ENCODE assay signal across 8 mouse cellular contexts in the genomic region with DNA sequence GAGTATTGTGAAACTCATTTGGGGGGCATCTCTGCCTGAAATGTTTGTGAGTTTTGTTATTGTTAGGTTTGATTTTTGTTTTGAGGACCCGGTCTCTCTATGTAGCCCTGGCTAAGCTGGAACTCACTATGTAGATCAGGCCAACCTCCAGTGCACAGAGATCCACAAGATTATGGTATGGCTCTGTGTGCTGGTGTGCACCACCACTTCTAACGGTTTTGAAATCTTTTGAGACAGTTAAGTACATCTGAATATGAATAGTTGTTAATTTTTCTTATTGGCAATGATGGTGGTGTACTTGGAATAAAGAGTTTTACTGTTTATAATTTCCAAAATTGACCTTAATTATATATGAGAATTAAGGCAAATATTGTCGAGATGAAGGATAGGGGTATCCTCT. TPM values are rescaled to one million over a fixed set of nuclear protein-coding genes. Genes with fewer than 3 reads are reported as not detected.
DNase-seq lines count a peak whose midpoint lies in the region; ATAC-seq and TF ChIP-seq lines count a peak whose summit lies in the region.

No protein-coding gene starts in this region.

- 21% methylated on average over 3 of the region's 3 CpGs for WGBS in forebrain, embryonic 10.5 days
- 28% methylated on average over 3 of the region's 3 CpGs for WGBS in intestine, postnatal 0 days
- 23% methylated on average over 3 of the region's 3 CpGs for WGBS in neural tube, embryonic 13.5 days

- peak overlapping the region; percentile 79 for H3K27ac ChIP-seq in layer of hippocampus, adult 2 months
- H3K27ac ChIP-seq in forebrain, embryonic 10.5 days: peak overlapping the region; percentile 97
- H3K27ac ChIP-seq in intestine, postnatal 0 days (ENCODE audit: low read depth, low read length): no peak overlapping the region
- no peak overlapping the region; the same call in 1 of the 2 replicates for H3K27ac ChIP-seq in neural tube, embryonic 13.5 days (replicated peaks)

- peak overlapping the region; percentile 75 for H3K4me2 ChIP-seq in intestine, postnatal 0 days (replicated peaks; ENCODE audit: low read depth)
- H3K4me2 ChIP-seq in neural tube, embryonic 13.5 days: peak overlapping the region; percentile 65

- peaks cover 33% of the 10 kb centered on the region for H3K36me3 ChIP-seq in forebrain, embryonic 10.5 days (replicated peaks)
- H3K36me3 ChIP-seq in intestine, postnatal 0 days (ENCODE audit: control insufficient read depth, insufficient read depth): peaks cover 20% of the 10 kb centered on the region
- H3K36me3 ChIP-seq in neural tube, embryonic 13.5 days: peaks cover 27% of the 10 kb centered on the region

- peaks cover 14% of the 10 kb centered on the region for H3K4me1 ChIP-seq in forebrain, embryonic 10.5 days
- no peaks in the 10 kb centered on the region for H3K4me1 ChIP-seq in intestine, postnatal 0 days (replicated peaks; ENCODE audit: control insufficient read depth, insufficient read depth, low read length)
- H3K4me1 ChIP-seq in neural tube, embryonic 13.5 days (replicated peaks): peaks cover 6% of the 10 kb centered on the region

- no peak for ATAC-seq in intestine, postnatal 0 days
- peak; percentile 74 for ATAC-seq in neural tube, embryonic 13.5 days (ENCODE audit: low read depth)
- ATAC-seq in frontal cortex, adult (ENCODE audit: low TSS enrichment): no peak

- H3K4me3 ChIP-seq in layer of hippocampus, adult 2 months: peak overlapping the region; percentile 86
- H3K4me3 ChIP-seq in forebrain, embryonic 10.5 days: peak overlapping the region; percentile 93
- H3K4me3 ChIP-seq in intestine, postnatal 0 days (ENCODE audit: low read depth, low read length): peak overlapping the region; percentile 54
- H3K4me3 ChIP-seq in neural tube, embryonic 13.5 days: peak overlapping the region; percentile 85

- H3K27me3 ChIP-seq in forebrain, embryonic 10.5 days (ENCODE audit: poor library complexity, severe bottlenecking): no peaks in the 10 kb centered on the region; the same call in none of the 2 replicates
- H3K27me3 ChIP-seq in intestine, postnatal 0 days (replicated peaks; ENCODE audit: control insufficient read depth, insufficient read depth, low read length): 0 out of 2 replicates have a peak, but pooled peaks cover 5% of the 10 kb centered on the region
- H3K27me3 ChIP-seq in neural tube, embryonic 13.5 days: peaks cover 24% of the 10 kb centered on the region

- no peaks in the 10 kb centered on the region for H3K9me3 ChIP-seq in forebrain, embryonic 10.5 days
- H3K9me3 ChIP-seq in intestine, postnatal 0 days (ENCODE audit: control insufficient read depth): no peaks in the 10 kb centered on the region
- H3K9me3 ChIP-seq in neural tube, embryonic 13.5 days: no peaks in the 10 kb centered on the region

- no peak for TF ChIP-seq CTCF in layer of hippocampus, adult 2 months (conservative IDR thresholded peaks at IDR 0.05)
- TF ChIP-seq CTCF in intestine, postnatal 0 days (IDR thresholded peaks at IDR 0.05; ENCODE audit: low read depth): no peak

- peak overlapping the region; percentile 57; the same call in 1 of the 2 replicates for H3K9ac ChIP-seq in intestine, postnatal 0 days (ENCODE audit: low read depth, low read length)
- H3K9ac ChIP-seq in neural tube, embryonic 13.5 days: peak overlapping the region; percentile 98

- no peak for DNase-seq in layer of hippocampus, adult 2 months (ENCODE audit: low spot score in 2 of 2)
- DNase-seq in layer of hippocampus, postnatal 36 days: no peak
- no peak for DNase-seq in forebrain, embryonic 10.5 days (ENCODE audit: extremely low spot score, low spot score)
- no peak for DNase-seq in cerebellum, adult 8-10 months
- DNase-seq in adrenal gland, adult 18-20 months (ENCODE audit: low spot score in 2 of 2): no peak

RNA-seq across cellular contexts. Expression of gene Zfp105, which starts 0.4 kb away (rescaled TPM):
- 1 to 10 TPM; 7.5 to 8.3 TPM for total RNA-seq in layer of hippocampus, adult 2 months (2021)
- 1 to 10 TPM; 6.3 to 6.9 TPM for total RNA-seq in layer of hippocampus, postnatal 36 days (2021)
- 30.9 and 31.6 TPM in 2 replicates for polyA plus RNA-seq in forebrain, embryonic 10.5 days (2016; fragmentation: Nextera tagmentation; extraction: Ambion mirVana)
- 3.5 and 4.8 TPM in 2 replicates for polyA plus RNA-seq in intestine, postnatal 0 days (2015; fragmentation: Nextera tagmentation; extraction: Ambion mirVana)
- 22.5 and 24.1 TPM in 2 replicates for polyA plus RNA-seq in neural tube, embryonic 13.5 days (2015; fragmentation: Nextera tagmentation; extraction: Ambion mirVana)
- total RNA-seq in adrenal gland, adult 18-20 months (2021): 1 to 10 TPM; 3.3 to 4.2 TPM

RNA-seq across cellular contexts. Expression of gene 1110059G10Rik, which starts 28.4 kb away (rescaled TPM):
- total RNA-seq in layer of hippocampus, adult 2 months (2021): 10 to 100 TPM; 21.2 to 23.6 TPM
- total RNA-seq in layer of hippocampus, postnatal 36 days (2021): 10 to 100 TPM; 20.3 to 20.7 TPM
- polyA plus RNA-seq in forebrain, embryonic 10.5 days (2016; fragmentation: Nextera tagmentation; extraction: Ambion mirVana): 19.5 and 19.9 TPM in 2 replicates
- 51.3 and 55.9 TPM in 2 replicates for polyA plus RNA-seq in intestine, postnatal 0 days (2015; fragmentation: Nextera tagmentation; extraction: Ambion mirVana)
- polyA plus RNA-seq in neural tube, embryonic 13.5 days (2015; fragmentation: Nextera tagmentation; extraction: Ambion mirVana): 32.1 and 33.9 TPM in 2 replicates
- total RNA-seq in adrenal gland, adult 18-20 months (2021): 10 to 100 TPM; 15.4 to 17.6 TPM

RNA-seq across cellular contexts. Expression of gene Kif15, which starts 28.4 kb away (rescaled TPM):
- 1 to 10 TPM in 1 of 2 experiments, under 1 TPM in 1; 0.79 to 1.6 TPM for total RNA-seq in layer of hippocampus, adult 2 months (2021)
- total RNA-seq in layer of hippocampus, postnatal 36 days (2021): 1 to 10 TPM; 1.8 to 2.8 TPM
- 109 and 114 TPM in 2 replicates for polyA plus RNA-seq in forebrain, embryonic 10.5 days (2016; fragmentation: Nextera tagmentation; extraction: Ambion mirVana)
- 10.0 and 10.1 TPM in 2 replicates for polyA plus RNA-seq in intestine, postnatal 0 days (2015; fragmentation: Nextera tagmentation; extraction: Ambion mirVana)
- polyA plus RNA-seq in neural tube, embryonic 13.5 days (2015; fragmentation: Nextera tagmentation; extraction: Ambion mirVana): 11.4 and 15.9 TPM in 2 replicates
- under 1 TPM; 0.66 to 0.86 TPM for total RNA-seq in adrenal gland, adult 18-20 months (2021)

RNA-seq across cellular contexts. Expression of gene Zkscan7, which starts 37.0 kb away (rescaled TPM):
- 1 to 10 TPM; 5.2 TPM for total RNA-seq in layer of hippocampus, adult 2 months (2021)
- total RNA-seq in layer of hippocampus, postnatal 36 days (2021): 1 to 10 TPM; 4.5 to 5.1 TPM
- polyA plus RNA-seq in forebrain, embryonic 10.5 days (2016; fragmentation: Nextera tagmentation; extraction: Ambion mirVana): 4.7 and 4.9 TPM in 2 replicates
- polyA plus RNA-seq in intestine, postnatal 0 days (2015; fragmentation: Nextera tagmentation; extraction: Ambion mirVana): 2.2 and 2.5 TPM in 2 replicates
- 3.9 and 4.8 TPM in 2 replicates for polyA plus RNA-seq in neural tube, embryonic 13.5 days (2015; fragmentation: Nextera tagmentation; extraction: Ambion mirVana)
- total RNA-seq in adrenal gland, adult 18-20 months (2021): 1 to 10 TPM; 4.5 to 6.2 TPM

RNA-seq across cellular contexts. Expression of gene Zfp445, which starts 56.6 kb away (rescaled TPM):
- total RNA-seq in layer of hippocampus, adult 2 months (2021): 100 to 1,000 TPM; 170 to 186 TPM
- 100 to 1,000 TPM; 155 to 161 TPM for total RNA-seq in layer of hippocampus, postnatal 36 days (2021)
- 82.3 and 83.3 TPM in 2 replicates for polyA plus RNA-seq in forebrain, embryonic 10.5 days (2016; fragmentation: Nextera tagmentation; extraction: Ambion mirVana)
- polyA plus RNA-seq in intestine, postnatal 0 days (2015; fragmentation: Nextera tagmentation; extraction: Ambion mirVana): 12.0 and 15.3 TPM in 2 replicates
- 82.6 and 102 TPM in 2 replicates for polyA plus RNA-seq in neural tube, embryonic 13.5 days (2015; fragmentation: Nextera tagmentation; extraction: Ambion mirVana)
- 100 to 1,000 TPM in 1 of 2 experiments, 10 to 100 TPM in 1; 83.7 to 121 TPM for total RNA-seq in adrenal gland, adult 18-20 months (2021)

Comparison
In these comparisons a context has a peak if more than half of its experiments do, and no peak if none do; other contexts are left out.
1. H3K27ac ChIP-seq: peak in layer of hippocampus, adult 2 months (single experiment) and forebrain, embryonic 10.5 days (single experiment); none in intestine, postnatal 0 days (single experiment) and neural tube, embryonic 13.5 days (single experiment).
2. Peak in every context shown above with its lines, with median percentiles within 50 percentile points of each other: H3K4me3 ChIP-seq.